Mouse (Mus musculus): ENCODE measurements around the gene Pramel6. TPM values are rescaled to one million over a fixed set of nuclear protein-coding genes. Genes with fewer than 3 reads are reported as not detected.

The Pramel6 gene
- polyA plus RNA-seq, 1 experiment from 2014 or later: not detected

GRCm38 (mm10) chr2:87545442-87545841 is 39.1 kb downstream of the Pramel6 start, which contains the start of gene Olfr1128:
Olfr1128 (minus strand) TSS chr2:87545542.
- Histone ChIP-seq H3K27me3 (ENCODE audit: low read depth, poor library complexity, severe bottlenecking) (no peaks in the 10 kb centered on the region), H3K4me1 (no peaks in the 10 kb centered on the region), H3K9me3 (replicated peaks) (no peaks in the 10 kb centered on the region), H3K27ac (no peak within 1 kb of the TSS), H3K4me3 (no peak within 1 kb of the TSS), H3K36me3 (no peaks in the 10 kb centered on the region)
- WGBS: 95% methylated on average over 1 of the region's 1 CpGs
- no peak for DNase-seq (ENCODE audit: low spot score)

Other genes with a start within 250 kb of the Pramel6 start
- not detected in 2 replicates for gene Olfr1116, start 239.0 kb upstream of the Pramel6 start, polyA plus RNA-seq (2016; fragmentation: Nextera tagmentation; extraction: Ambion mirVana)
- gene Olfr1118, start 199.0 kb upstream of the Pramel6 start, polyA plus RNA-seq (2016; fragmentation: Nextera tagmentation; extraction: Ambion mirVana): not detected in 2 replicates
- not detected in 2 replicates for gene Olfr1120, start 151.8 kb upstream of the Pramel6 start, polyA plus RNA-seq (2016; fragmentation: Nextera tagmentation; extraction: Ambion mirVana)
- gene Olfr1121, start 136.7 kb upstream of the Pramel6 start, polyA plus RNA-seq (2016; fragmentation: Nextera tagmentation; extraction: Ambion mirVana): not detected in 2 replicates
- not detected in 2 replicates for gene Olfr1122, start 120.7 kb upstream of the Pramel6 start, polyA plus RNA-seq (2016; fragmentation: Nextera tagmentation; extraction: Ambion mirVana)
- not detected in 2 replicates for gene Olfr1123, start 89.9 kb upstream of the Pramel6 start, polyA plus RNA-seq (2016; fragmentation: Nextera tagmentation; extraction: Ambion mirVana)
- 0.06 and 0.11 TPM in 2 replicates for gene Olfr1124, start 76.3 kb upstream of the Pramel6 start, polyA plus RNA-seq (2016; fragmentation: Nextera tagmentation; extraction: Ambion mirVana)
- gene Olfr1126, start 52.6 kb upstream of the Pramel6 start, polyA plus RNA-seq (2016; fragmentation: Nextera tagmentation; extraction: Ambion mirVana): not detected in 2 replicates
- gene Pramel7, start 9.5 kb upstream of the Pramel6 start, polyA plus RNA-seq (2016; fragmentation: Nextera tagmentation; extraction: Ambion mirVana): not detected in 2 replicates
- not detected in 2 replicates for gene Olfr153, start 25.2 kb downstream of the Pramel6 start, polyA plus RNA-seq (2016; fragmentation: Nextera tagmentation; extraction: Ambion mirVana)
- gene Olfr1128, start 39.0 kb downstream of the Pramel6 start, polyA plus RNA-seq (2016; fragmentation: Nextera tagmentation; extraction: Ambion mirVana): not detected in 2 replicates
- gene Olfr1129, start 67.3 kb downstream of the Pramel6 start, polyA plus RNA-seq (2016; fragmentation: Nextera tagmentation; extraction: Ambion mirVana): not detected in 2 replicates
- not detected in 2 replicates for gene Olfr1130, start 99.6 kb downstream of the Pramel6 start, polyA plus RNA-seq (2016; fragmentation: Nextera tagmentation; extraction: Ambion mirVana)
- not detected in 2 replicates for gene Olfr1131, start 120.5 kb downstream of the Pramel6 start, polyA plus RNA-seq (2016; fragmentation: Nextera tagmentation; extraction: Ambion mirVana)
- gene Olfr1132, start 131.0 kb downstream of the Pramel6 start, polyA plus RNA-seq (2016; fragmentation: Nextera tagmentation; extraction: Ambion mirVana): not detected in 2 replicates
- gene Olfr1133, start 140.8 kb downstream of the Pramel6 start, polyA plus RNA-seq (2016; fragmentation: Nextera tagmentation; extraction: Ambion mirVana): not detected in 2 replicates
- not detected in 2 replicates for gene Olfr1134, start 151.9 kb downstream of the Pramel6 start, polyA plus RNA-seq (2016; fragmentation: Nextera tagmentation; extraction: Ambion mirVana)
- gene Olfr1135, start 167.1 kb downstream of the Pramel6 start, polyA plus RNA-seq (2016; fragmentation: Nextera tagmentation; extraction: Ambion mirVana): not detected in 2 replicates
- gene Olfr1136, start 187.4 kb downstream of the Pramel6 start, polyA plus RNA-seq (2016; fragmentation: Nextera tagmentation; extraction: Ambion mirVana): not detected in 2 replicates
- gene Olfr1137, start 206.6 kb downstream of the Pramel6 start, polyA plus RNA-seq (2016; fragmentation: Nextera tagmentation; extraction: Ambion mirVana): not detected in 2 replicates
- gene Olfr1138, start 233.4 kb downstream of the Pramel6 start, polyA plus RNA-seq (2016; fragmentation: Nextera tagmentation; extraction: Ambion mirVana): not detected in 2 replicates
- gene Olfr1140, start 237.2 kb downstream of the Pramel6 start, polyA plus RNA-seq (2016; fragmentation: Nextera tagmentation; extraction: Ambion mirVana): not detected in 2 replicates
- not detected in 2 replicates for gene Olfr1141, start 247.4 kb downstream of the Pramel6 start, polyA plus RNA-seq (2016; fragmentation: Nextera tagmentation; extraction: Ambion mirVana)

Data from limb, embryonic 10.5 days (tissue).